Mouse (Mus musculus) thymus, adult 2 months (tissue): Measurements from ENCODE around the gene Foxo6.

Experiments used
- CTCF ChIP-seq: fragments of 200-500 bp; IDR thresholded peaks from 2 replicates; pipeline ENCODE4 v1.5.1; 2012; ENCODE audit warnings: mild to moderate bottlenecking, control low read depth, low read length, moderate library complexity, borderline replicate concordance; ENCODE audit not compliant: control insufficient read depth, poor library complexity, insufficient read depth; ENCODE audit errors: extremely low read depth
- POLR2A ChIP-seq: fragments of 200-500 bp; IDR thresholded peaks from 2 replicates; pipeline ENCODE4 v1.6.1; 2012; ENCODE audit warnings: mild to moderate bottlenecking, low read length, control low read depth, moderate library complexity; ENCODE audit not compliant: control insufficient read depth, poor library complexity, insufficient read depth; ENCODE audit errors: extremely low read depth

- TF ChIP-seq CTCF (no peak), POLR2A (no peak)
Observed at GRCm38 (mm10) chr4:120264105-120264504, 23.0 kb downstream of the Foxo6 start.
